Mouse (Mus musculus) forebrain, embryonic 11.5 days (tissue): ENCODE measurements around the gene Irx4. TPM values are rescaled to one million over a fixed set of nuclear protein-coding genes. Genes with fewer than 3 reads are reported as not detected.

Experiments
- ATAC-seq: fragments of 200-750 bp; cut with Nextera tagmentation; replicated peaks from 2 replicates; pipeline ENCODE4 v1.8.0; 2017; ENCODE audit warnings: moderate TSS enrichment; ENCODE audit not compliant: low FRiP score
- DNase-seq: peaks from one replicate; pipeline ENCODE4 v3.0.0-alpha.2; 2017; ENCODE audit warnings: low spot score
- H3K27ac ChIP-seq: fragments of 300-500 bp; sonication (generic); 2 replicates; pipeline ENCODE4 v1.5.1; 2014; ENCODE audit warnings: low read depth, low read length
- H3K27me3 ChIP-seq: fragments of 300-500 bp; sonication (generic); 2 replicates; pipeline ENCODE4 v1.6.1; 2014; ENCODE audit warnings: mild to moderate bottlenecking, low read length, mixed read lengths; ENCODE audit not compliant: control insufficient read depth, insufficient read depth
- H3K36me3 ChIP-seq: fragments of 300-500 bp; sonication (generic); 2 replicates; pipeline ENCODE4 v1.6.1; 2014; ENCODE audit warnings: mild to moderate bottlenecking, low read length, moderate library complexity, mixed read lengths; ENCODE audit not compliant: control insufficient read depth, insufficient read depth
- H3K4me1 ChIP-seq: fragments of 300-500 bp; sonication (generic); replicated peaks from 2 replicates; pipeline ENCODE4 v1.6.1; 2014; ENCODE audit warnings: low read length, mixed read lengths; ENCODE audit not compliant: control insufficient read depth, insufficient read depth
- H3K4me2 ChIP-seq: fragments of 300-500 bp; sonication (generic); 2 replicates; pipeline ENCODE4 v1.6.1; 2014; ENCODE audit warnings: low read depth, mild to moderate bottlenecking, low read length, moderate library complexity, mixed read lengths; ENCODE audit not compliant: severe bottlenecking
- H3K4me3 ChIP-seq: fragments of 300-500 bp; sonication (generic); 2 replicates; pipeline ENCODE4 v1.5.1; 2014; ENCODE audit warnings: low read depth, low read length
- H3K9ac ChIP-seq: fragments of 300-500 bp; sonication (generic); 2 replicates; pipeline ENCODE4 v1.6.1; 2014; ENCODE audit warnings: low read length
- H3K9me3 ChIP-seq: fragments of 300-500 bp; sonication (generic); 2 replicates; pipeline ENCODE4 v1.6.1; 2016; ENCODE audit warnings: low read length, mixed read lengths; ENCODE audit not compliant: control insufficient read depth
- WGBS: fragments of 180-500 bp; shearing (Covaris S2); extraction: QIAGEN DNeasy Blood & Tissue Kit; methylation state at CpG from one replicate; pipeline ENCODE4 v1.1.7; 2014; 5-methylcytosine and 5-hydroxymethylcytosine counted together
- polyA plus RNA-seq: library from polyadenylated mRNA; unstranded; fragments of >200 nt; fragmentation: Nextera tagmentation; extraction: Ambion mirVana; gene quantifications from 2 replicates; pipeline ENCODE4 v1.2.1, GENCODE M21; 2014

Irx4 gene
- polyA plus RNA-seq, 1 experiment from 2014 or later = 1.8 TPM

DNA sequence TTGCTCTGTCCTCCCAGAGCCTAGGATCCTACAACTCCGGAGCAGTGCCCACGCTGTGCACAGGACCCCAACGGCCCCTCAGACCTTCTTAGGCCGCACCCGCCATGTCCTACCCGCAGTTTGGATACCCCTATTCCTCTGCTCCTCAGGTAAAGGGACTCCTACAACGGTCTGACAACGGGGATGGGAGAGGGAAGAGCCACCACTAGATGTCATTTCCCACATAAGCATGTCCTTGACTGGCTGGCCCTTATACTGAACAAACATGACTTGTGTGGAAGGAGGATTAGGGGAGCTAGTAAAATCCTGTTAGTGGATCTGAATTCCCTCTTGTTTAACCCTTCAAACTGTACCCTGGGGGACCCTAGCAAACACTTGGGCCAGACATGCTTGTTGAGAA is 4.6 kb downstream of the Irx4 start:
- H3K9me3 ChIP-seq = no peaks in the 10 kb centered on the region
- H3K27ac ChIP-seq = no peak overlapping the region
- H3K4me3 ChIP-seq = no peak overlapping the region
- DNase-seq = no peak
- WGBS = 8% methylated on average over 8 of the region's 8 CpGs
- no peaks in the 10 kb centered on the region for H3K36me3 ChIP-seq
- ATAC-seq = no peak
- H3K27me3 ChIP-seq = peaks cover 99% of the 10 kb centered on the region
- H3K4me2 ChIP-seq = no peak overlapping the region
- H3K4me1 ChIP-seq = peaks cover 18% of the 10 kb centered on the region; the same call in 1 of the 2 replicates
- no peak overlapping the region for H3K9ac ChIP-seq

DNA sequence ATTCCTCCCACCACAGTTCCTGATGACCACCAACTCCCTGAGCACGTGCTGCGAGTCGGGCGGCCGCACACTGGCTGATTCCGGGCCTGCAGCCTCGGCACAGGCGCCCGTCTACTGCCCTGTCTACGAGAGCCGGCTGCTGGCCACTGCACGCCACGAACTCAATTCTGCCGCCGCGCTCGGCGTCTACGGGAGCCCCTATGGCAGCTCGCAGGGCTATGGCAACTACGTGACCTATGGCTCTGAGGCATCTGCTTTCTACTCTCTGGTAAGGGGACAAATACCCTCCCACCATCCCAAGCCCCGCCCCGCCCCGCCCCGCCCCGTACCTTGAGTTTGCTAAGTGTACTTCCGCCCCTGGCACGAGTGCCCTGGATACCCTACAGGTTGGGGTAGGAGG is 5.2 kb downstream of the Irx4 start:
- peaks cover 15% of the 10 kb centered on the region; the same call in 1 of the 2 replicates for H3K4me1 ChIP-seq

DNA sequence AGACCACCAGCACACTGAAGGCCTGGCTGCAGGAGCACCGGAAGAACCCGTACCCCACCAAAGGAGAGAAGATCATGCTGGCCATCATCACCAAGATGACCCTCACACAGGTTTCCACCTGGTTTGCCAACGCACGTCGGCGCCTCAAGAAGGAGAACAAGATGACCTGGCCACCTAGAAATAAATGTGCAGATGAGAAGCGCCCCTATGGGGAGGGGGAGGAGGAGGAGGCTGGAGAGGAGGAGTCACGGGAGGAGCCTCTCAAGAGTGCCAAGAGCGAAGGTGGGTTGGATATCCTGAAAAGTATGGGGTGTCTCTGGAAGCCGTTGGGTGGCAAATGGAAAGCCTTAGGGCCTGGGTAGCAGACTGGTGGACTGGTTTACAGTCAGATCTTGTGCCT is 7.3 kb downstream of the Irx4 start:
- Histone ChIP-seq H3K4me2 (no peak overlapping the region), H3K4me3 (no peak overlapping the region), H3K36me3 (no peaks in the 10 kb centered on the region), H3K9me3 (no peaks in the 10 kb centered on the region), H3K4me1 (peaks cover 15% of the 10 kb centered on the region; the same call in 1 of the 2 replicates), H3K27ac (no peak overlapping the region), H3K27me3 (peaks cover 99% of the 10 kb centered on the region), H3K9ac (no peak overlapping the region)
- DNase-seq (no peak), ATAC-seq (no peak)
- WGBS = under 1% methylated on average over 10 of the region's 10 CpGs

More for the DNA sequence above, 5.2 kb downstream of the Irx4 start:
- no peaks in the 10 kb centered on the region for H3K36me3 ChIP-seq
- ATAC-seq (peak; percentile 44; the same call in 1 of the 2 replicates), DNase-seq (peak; percentile 74)
- WGBS = under 1% methylated on average over 28 of the region's 28 CpGs
- 0 out of 2 replicates have a peak overlapping the region, but pooled peaks have one; percentile 1 for H3K4me3 ChIP-seq
- peaks cover 99% of the 10 kb centered on the region for H3K27me3 ChIP-seq
- peak overlapping the region; percentile 26 for H3K4me2 ChIP-seq
- no peaks in the 10 kb centered on the region for H3K9me3 ChIP-seq
- no peak overlapping the region for H3K9ac ChIP-seq
- H3K27ac ChIP-seq = no peak overlapping the region

DNA sequence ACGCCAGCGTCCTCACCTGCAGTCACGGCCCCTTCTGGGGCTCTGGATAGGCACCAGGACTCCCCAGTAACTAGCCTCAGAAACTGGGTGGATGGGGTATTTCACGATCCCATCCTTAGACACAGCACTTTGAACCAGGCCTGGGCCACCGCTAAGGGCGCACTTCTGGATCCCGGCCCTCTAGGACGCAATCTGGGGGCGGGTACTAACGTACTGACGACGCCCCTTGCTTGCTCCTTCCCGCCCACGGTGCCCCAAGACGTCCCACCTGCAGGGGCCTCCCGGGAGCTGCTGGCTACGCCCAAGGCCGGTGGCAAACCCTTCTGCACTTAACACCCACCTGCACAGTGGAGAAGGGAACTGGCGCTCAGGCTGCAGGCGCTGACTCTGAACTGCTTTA is 8.4 kb downstream of the Irx4 start:
- peaks cover 8% of the 10 kb centered on the region; the same call in 1 of the 2 replicates for H3K4me1 ChIP-seq
- no peak overlapping the region for H3K4me3 ChIP-seq
- DNase-seq (peak; percentile 65), ATAC-seq (no peak)
- no peaks in the 10 kb centered on the region for H3K9me3 ChIP-seq
- H3K36me3 ChIP-seq = no peaks in the 10 kb centered on the region
- under 1% methylated on average over 20 of the region's 20 CpGs for WGBS
- H3K4me2 ChIP-seq = no peak overlapping the region
- no peak overlapping the region for H3K9ac ChIP-seq
- H3K27ac ChIP-seq = no peak overlapping the region
- H3K27me3 ChIP-seq = peaks cover 99% of the 10 kb centered on the region

DNA sequence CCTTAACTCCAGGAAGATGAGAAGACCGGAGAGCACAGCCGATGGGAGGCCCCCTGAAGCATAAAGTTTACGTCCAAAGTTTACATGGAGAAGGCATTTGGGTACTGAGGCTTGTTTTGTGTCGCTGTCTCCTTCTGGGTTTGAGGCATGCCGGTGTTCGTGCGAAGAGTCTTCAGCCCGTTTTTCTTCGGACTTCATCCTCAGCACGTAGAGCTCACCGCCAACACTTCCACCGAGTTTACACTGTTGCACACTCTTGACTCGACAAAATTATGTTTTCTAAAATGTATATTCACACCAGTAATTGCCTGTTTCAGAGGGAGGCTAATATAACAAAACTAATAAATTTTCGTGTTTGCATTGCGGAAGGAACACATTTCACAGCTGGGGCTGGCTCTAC is 9.0 kb downstream of the Irx4 start:
- peaks cover 4% of the 10 kb centered on the region; the same call in 1 of the 2 replicates for H3K4me1 ChIP-seq

DNA sequence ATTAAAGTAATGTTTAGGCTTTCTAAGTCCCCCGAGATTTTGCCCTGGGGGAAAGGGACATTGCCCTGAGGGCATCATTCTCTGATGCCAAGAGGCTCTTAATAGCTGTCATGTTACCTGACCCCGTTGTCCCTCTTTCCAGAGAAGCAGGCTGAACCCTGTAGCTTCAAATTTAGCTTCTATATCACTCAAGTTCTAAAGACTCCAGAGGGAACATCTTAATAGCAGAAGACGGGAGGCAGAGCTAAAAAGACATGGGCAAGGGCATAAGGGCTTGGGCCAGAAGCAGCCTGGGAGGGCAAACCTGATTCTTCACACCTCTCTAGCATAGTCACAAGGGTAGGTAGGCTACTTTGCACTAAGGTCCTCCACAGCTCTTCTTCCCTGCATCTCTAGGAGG is 9.6 kb downstream of the Irx4 start:
- no peak for DNase-seq
- ATAC-seq = no peak
- H3K4me3 ChIP-seq = no peak overlapping the region
- 11% methylated on average over 3 of the region's 3 CpGs for WGBS
- H3K4me2 ChIP-seq = no peak overlapping the region
- no peak overlapping the region for H3K27ac ChIP-seq
- peaks cover 2% of the 10 kb centered on the region; the same call in 1 of the 2 replicates for H3K4me1 ChIP-seq
- peaks cover 97% of the 10 kb centered on the region for H3K27me3 ChIP-seq
- no peak overlapping the region for H3K9ac ChIP-seq
- H3K9me3 ChIP-seq = no peaks in the 10 kb centered on the region
- H3K36me3 ChIP-seq = no peaks in the 10 kb centered on the region

More for the DNA sequence above, 9.0 kb downstream of the Irx4 start:
- H3K4me2 ChIP-seq = no peak overlapping the region
- no peak overlapping the region for H3K27ac ChIP-seq
- no peak for ATAC-seq
- DNase-seq = no peak
- H3K4me3 ChIP-seq = no peak overlapping the region
- WGBS = 8% methylated on average over 15 of the region's 15 CpGs
- peaks cover 99% of the 10 kb centered on the region for H3K27me3 ChIP-seq
- H3K9ac ChIP-seq = no peak overlapping the region
- no peaks in the 10 kb centered on the region for H3K36me3 ChIP-seq
- no peaks in the 10 kb centered on the region for H3K9me3 ChIP-seq

DNA sequence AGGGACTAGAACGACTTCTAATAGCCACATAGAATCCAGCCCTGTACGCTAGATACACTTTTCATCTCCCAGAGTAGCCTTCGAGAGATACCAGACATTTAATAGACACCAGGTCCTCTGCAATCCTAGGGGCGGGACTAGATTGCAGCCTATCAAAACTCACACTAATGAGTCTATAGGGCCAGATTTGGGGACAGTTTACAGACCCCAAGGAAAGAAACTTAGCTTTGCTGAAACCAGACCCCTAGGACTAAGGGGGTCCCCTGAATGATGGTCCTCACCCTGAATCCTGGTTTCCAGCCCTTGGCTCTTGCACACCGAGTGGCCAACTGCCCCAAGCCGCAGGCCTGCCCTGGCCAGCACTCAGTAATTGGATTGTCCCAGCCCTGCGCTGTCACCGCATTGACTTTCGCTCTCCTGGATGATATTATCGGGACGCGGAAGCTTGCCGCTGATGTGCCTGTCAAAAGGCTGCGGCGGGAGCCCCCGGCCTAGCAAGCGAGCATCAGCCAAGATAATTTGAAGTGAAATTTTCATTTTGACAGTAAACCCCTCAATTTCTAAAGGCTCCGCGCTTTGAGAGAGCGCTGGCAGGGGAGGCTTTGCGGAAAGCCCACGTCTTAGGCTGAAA is 10.3 kb downstream of the Irx4 start:
- H3K4me3 ChIP-seq = no peak overlapping the region
- no peak overlapping the region for H3K4me2 ChIP-seq
- DNase-seq (no peak), ATAC-seq (no peak)
- no peaks in the 10 kb centered on the region for H3K36me3 ChIP-seq
- no peak overlapping the region for H3K9ac ChIP-seq
- H3K9me3 ChIP-seq = no peaks in the 10 kb centered on the region
- peaks cover 2% of the 10 kb centered on the region; the same call in 1 of the 2 replicates for H3K4me1 ChIP-seq
- H3K27me3 ChIP-seq = peaks cover 91% of the 10 kb centered on the region
- no peak overlapping the region for H3K27ac ChIP-seq
- 3% methylated on average over 22 of the region's 22 CpGs for WGBS

DNA sequence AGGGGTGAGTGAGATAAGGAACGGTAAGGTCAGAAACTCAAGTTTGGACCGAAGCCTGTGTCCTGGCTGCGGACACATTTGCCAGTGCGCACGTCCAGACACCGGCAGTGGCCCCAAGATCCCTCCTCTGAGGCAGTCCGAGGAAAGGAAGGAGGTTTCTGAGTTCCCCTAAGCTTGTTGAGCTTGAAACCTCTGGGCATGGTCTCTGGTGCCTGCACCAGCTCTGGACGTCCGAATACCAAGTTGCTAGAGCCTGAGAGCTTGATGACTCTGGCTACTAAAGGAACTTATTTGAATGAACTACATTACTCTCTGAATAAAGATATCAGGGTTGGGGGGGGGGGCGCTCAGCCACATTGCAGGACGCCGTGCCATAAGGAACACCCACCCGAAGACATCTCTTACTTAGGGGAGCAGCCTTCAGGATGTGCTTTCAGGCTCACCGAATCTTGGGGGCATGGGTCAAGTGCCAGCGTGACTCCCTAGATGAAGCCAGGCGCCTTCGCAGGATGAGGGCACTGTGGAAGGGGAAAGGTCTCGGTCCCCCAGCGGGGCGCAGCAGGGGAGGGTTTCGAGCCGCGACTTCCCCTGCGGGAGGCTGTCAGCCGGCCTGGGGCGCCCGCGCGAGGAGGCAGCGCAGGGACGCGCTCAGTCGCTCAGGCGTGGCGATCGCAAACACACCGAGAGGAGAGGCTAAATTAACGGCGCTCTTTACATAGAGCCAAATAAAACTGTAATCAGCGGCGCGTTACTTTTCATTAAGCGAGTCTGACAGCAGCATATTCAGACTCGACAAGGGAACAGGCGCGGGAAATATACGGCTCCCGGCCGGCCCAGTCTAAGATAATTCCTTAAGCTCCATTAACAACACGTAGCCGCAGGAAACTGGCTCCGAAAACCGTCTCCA is 11.3 kb downstream of the Irx4 start:
- peaks cover 2% of the 10 kb centered on the region; the same call in 1 of the 2 replicates for H3K4me1 ChIP-seq
- no peaks in the 10 kb centered on the region for H3K36me3 ChIP-seq
- peak overlapping the region; percentile 33 for H3K4me2 ChIP-seq
- no peaks in the 10 kb centered on the region for H3K9me3 ChIP-seq
- no peak for ATAC-seq
- H3K27ac ChIP-seq = no peak overlapping the region
- H3K4me3 ChIP-seq = peak overlapping the region; percentile 8; the same call in 1 of the 2 replicates
- no peak for DNase-seq
- under 1% methylated on average over 53 of the region's 53 CpGs for WGBS
- peaks cover 82% of the 10 kb centered on the region for H3K27me3 ChIP-seq
- no peak overlapping the region for H3K9ac ChIP-seq
